Mouse (Mus musculus) cortical plate, adult 2 months (tissue): ENCODE data around the gene Hip1. TPM values are rescaled to one million over a fixed set of nuclear protein-coding genes. Genes with fewer than 3 reads are reported as not detected.

Experiments used
- H3K27ac ChIP-seq: fragments of 200-500 bp; 2 replicates; pipeline ENCODE4 v1.5.1; 2012; ENCODE audit warnings: low read length, control low read depth, inconsistent platforms; ENCODE audit not compliant: insufficient read depth
- H3K4me1 ChIP-seq: fragments of 200-500 bp; 2 replicates; pipeline ENCODE4 v1.6.1; 2011; ENCODE audit warnings: low read length; ENCODE audit not compliant: control insufficient read depth, insufficient read depth
- H3K4me3 ChIP-seq: fragments of 200-500 bp; 2 replicates; pipeline ENCODE4 v1.5.1; 2011; ENCODE audit warnings: mild to moderate bottlenecking, low read length, control low read depth; ENCODE audit not compliant: insufficient read depth
- CTCF ChIP-seq: fragments of 200-500 bp; IDR thresholded peaks from 2 replicates; pipeline ENCODE4 v1.5.1; 2011; ENCODE audit warnings: mild to moderate bottlenecking, control low read depth, low read length; ENCODE audit not compliant: insufficient read depth; ENCODE audit errors: extremely low read depth
- POLR2A ChIP-seq: fragments of 200-500 bp; IDR thresholded peaks from 2 replicates; pipeline ENCODE4 v1.6.1; 2011; ENCODE audit warnings: mild to moderate bottlenecking, low read length, control low read depth; ENCODE audit not compliant: insufficient read depth; ENCODE audit errors: extremely low read depth
- polyA plus RNA-seq: library from polyadenylated mRNA; depleted of rRNA; stranded (reverse); fragments of >200 nt; gene quantifications from 2 replicates; pipeline ENCODE4 v1.2.3, GENCODE M21; 2012

Gene Hip1
- polyA plus RNA-seq, 1 experiment = 29.1 TPM

GRCm38 (mm10) chr5:135433861-135434260, 111.1 kb downstream of the Hip1 start:
- H3K4me3 ChIP-seq = no peak overlapping the region
- H3K4me1 ChIP-seq = no peaks in the 10 kb centered on the region
- TF ChIP-seq POLR2A (no peak), CTCF (no peak)
- no peak overlapping the region for H3K27ac ChIP-seq

- TF ChIP-seq CTCF (no peak), POLR2A (no peak)
- no peak overlapping the region for H3K27ac ChIP-seq
- no peaks in the 10 kb centered on the region for H3K4me1 ChIP-seq
- H3K4me3 ChIP-seq = no peak overlapping the region
Measured at GRCm38 (mm10) chr5:135431111-135431510, 113.8 kb downstream of the Hip1 start.

- no peak overlapping the region for H3K27ac ChIP-seq
- no peak for TF ChIP-seq POLR2A
- TF ChIP-seq CTCF = peak; percentile 43
- no peaks in the 10 kb centered on the region for H3K4me1 ChIP-seq
- no peak overlapping the region for H3K4me3 ChIP-seq
Measured at GRCm38 (mm10) chr5:135428786-135429185, 116.1 kb downstream of the Hip1 start.

- TF ChIP-seq POLR2A = no peak
- TF ChIP-seq CTCF = no peak
- Histone ChIP-seq H3K4me1 (no peaks in the 10 kb centered on the region), H3K4me3 (no peak overlapping the region), H3K27ac (no peak overlapping the region)
Measured at GRCm38 (mm10) chr5:135410266-135410665, 134.7 kb downstream of the Hip1 start.

- Histone ChIP-seq H3K4me1 (no peaks in the 10 kb centered on the region), H3K27ac (no peak overlapping the region), H3K4me3 (no peak overlapping the region)
- TF ChIP-seq POLR2A (no peak), CTCF (no peak)
Measured at GRCm38 (mm10) chr5:135408114-135408513, 136.8 kb downstream of the Hip1 start.

GRCm38 (mm10) chr5:135405437-135405836, 139.5 kb downstream of the Hip1 start:
- TF ChIP-seq CTCF (no peak), POLR2A (no peak)
- Histone ChIP-seq H3K4me3 (no peak overlapping the region), H3K4me1 (no peaks in the 10 kb centered on the region), H3K27ac (no peak overlapping the region)

- TF ChIP-seq CTCF (no peak), POLR2A (peak; percentile 41; the same call in 1 of the 2 replicates)
- no peak overlapping the region for H3K27ac ChIP-seq
- H3K4me1 ChIP-seq = no peaks in the 10 kb centered on the region
- H3K4me3 ChIP-seq = no peak overlapping the region
Measured at GRCm38 (mm10) chr5:135404623-135405022, 140.3 kb downstream of the Hip1 start.

GRCm38 (mm10) chr5:135400244-135400643, 144.7 kb downstream of the Hip1 start:
- H3K27ac ChIP-seq = no peak overlapping the region
- TF ChIP-seq CTCF = peak; percentile 93
- TF ChIP-seq POLR2A = no peak
- H3K4me3 ChIP-seq = no peak overlapping the region
- no peaks in the 10 kb centered on the region for H3K4me1 ChIP-seq

- Histone ChIP-seq H3K4me1 (no peaks in the 10 kb centered on the region), H3K27ac (no peak overlapping the region), H3K4me3 (no peak overlapping the region)
- TF ChIP-seq CTCF = no peak
- TF ChIP-seq POLR2A = no peak
Measured at GRCm38 (mm10) chr5:135399382-135399781, 145.5 kb downstream of the Hip1 start.

GRCm38 (mm10) chr5:135395826-135396225, 149.1 kb downstream of the Hip1 start:
- Histone ChIP-seq H3K4me1 (no peaks in the 10 kb centered on the region; the same call in 1 of the 2 replicates), H3K4me3 (no peak overlapping the region), H3K27ac (no peak overlapping the region)
- TF ChIP-seq CTCF = peak; percentile 58
- no peak for TF ChIP-seq POLR2A

- peak within 1 kb of the TSS; percentile 73; the same call in 1 of the 2 replicates for H3K27ac ChIP-seq
- TF ChIP-seq CTCF (no peak), POLR2A (peak; percentile 22; the same call in 1 of the 2 replicates)
- H3K4me3 ChIP-seq = peak within 1 kb of the TSS; percentile 51
- H3K4me1 ChIP-seq = no peaks in the 10 kb centered on the region; the same call in 1 of the 2 replicates
Measured at GRCm38 (mm10) chr5:135394004-135394823, 150.7 kb downstream of the Hip1 start, which contains the start of gene Pom121. TSS of gene Pom121 (minus strand) at chr5:135394546.
